Comparison of ENCODE assay signal across 12 mouse cellular contexts in genomic region chr2:29403799-29404530, GRCm38 (mm10). TPM values are rescaled to one million over a fixed set of nuclear protein-coding genes. Genes with fewer than 3 reads are reported as not detected.
DNase-seq lines count a peak whose midpoint lies in the region; ATAC-seq and TF ChIP-seq lines count a peak whose summit lies in the region.
"Had no signal": no experiment of that assay in that cellular context is flagged by ENCODE, and none has a peak within 500 bp of the region (broad histone marks: within the 10 kb centered on the region; RNA-seq: fewer than 3 reads in every experiment).

No protein-coding gene starts in this region.

- peak; percentile 19; the same call in 1 of the 2 replicates for TF ChIP-seq CTCF in heart, postnatal 0 days (IDR thresholded peaks at IDR 0.05; ENCODE audit: low read depth)
- peak; percentile 52 for TF ChIP-seq CTCF in midbrain, postnatal 0 days (IDR thresholded peaks at IDR 0.05)

- no peaks in the 10 kb centered on the region for H3K9me3 ChIP-seq in heart, postnatal 0 days (replicated peaks; ENCODE audit: control insufficient read depth, low read length)
- no peaks in the 10 kb centered on the region for H3K9me3 ChIP-seq in heart, embryonic 11.5 days (replicated peaks; ENCODE audit: control insufficient read depth, low read length)
- no peaks in the 10 kb centered on the region for H3K9me3 ChIP-seq in midbrain, postnatal 0 days (ENCODE audit: low read length)
- no peaks in the 10 kb centered on the region for H3K9me3 ChIP-seq in midbrain, embryonic 11.5 days (ENCODE audit: control insufficient read depth, low read length)
- H3K9me3 ChIP-seq in midbrain, embryonic 10.5 days (replicated peaks): no peaks in the 10 kb centered on the region
- H3K9me3 ChIP-seq: heart, embryonic 10.5 days; limb, embryonic 13.5 days had no signal

- no peak overlapping the region for H3K9ac ChIP-seq in heart, postnatal 0 days (replicated peaks; ENCODE audit: low read depth, low read length)
- no peak overlapping the region for H3K9ac ChIP-seq in heart, embryonic 11.5 days (ENCODE audit: low read depth, low read length)
- no peak overlapping the region for H3K9ac ChIP-seq in midbrain, postnatal 0 days (replicated peaks; ENCODE audit: low read length, poor library complexity, severe bottlenecking)
- H3K9ac ChIP-seq in midbrain, embryonic 11.5 days (ENCODE audit: low read length): no peak overlapping the region
- H3K9ac ChIP-seq: limb, embryonic 13.5 days had no signal

- WGBS in heart, postnatal 0 days: 80% methylated on average over 9 of the region's 9 CpGs
- 74% methylated on average over 9 of the region's 9 CpGs for WGBS in heart, embryonic 11.5 days (ENCODE audit: insufficient replicate concordance)
- WGBS in midbrain, postnatal 0 days: 55% methylated on average over 9 of the region's 9 CpGs
- WGBS in midbrain, embryonic 11.5 days: 56% methylated on average over 9 of the region's 9 CpGs
- WGBS in midbrain, embryonic 10.5 days: 65% methylated on average over 9 of the region's 9 CpGs

- no peak for DNase-seq in heart, postnatal 0 days (ENCODE audit: low spot score)
- peak; percentile 49 for DNase-seq in midbrain, postnatal 0 days (ENCODE audit: low spot score)
- no peak for DNase-seq in midbrain, embryonic 11.5 days (ENCODE audit: low spot score, missing footprints)
- DNase-seq in brain, adult 2 months (ENCODE audit: low read depth, low spot score): peak; percentile 51
- peak; percentile 17 for DNase-seq in retina, postnatal 7 days (ENCODE audit: low read depth, low spot score)
- no peak for DNase-seq in ovary, postnatal 14 days (ENCODE audit: low spot score)
- DNase-seq in midbrain, embryonic 10.5 days (ENCODE audit: low spot score): no peak
- DNase-seq: cerebellum, adult 8-10 months; right cerebral cortex, postnatal 4 days had no signal

- no peaks in the 10 kb centered on the region for H3K36me3 ChIP-seq in heart, postnatal 0 days (replicated peaks; ENCODE audit: control insufficient read depth, insufficient read depth, low read length)
- no peaks in the 10 kb centered on the region for H3K36me3 ChIP-seq in heart, embryonic 11.5 days (ENCODE audit: control insufficient read depth, insufficient read depth, low read length)
- no peaks in the 10 kb centered on the region for H3K36me3 ChIP-seq in midbrain, postnatal 0 days (ENCODE audit: insufficient read depth, low read length)
- no peaks in the 10 kb centered on the region for H3K36me3 ChIP-seq in midbrain, embryonic 11.5 days (ENCODE audit: control insufficient read depth, insufficient read depth, low read length)
- H3K36me3 ChIP-seq in midbrain, embryonic 10.5 days: no peaks in the 10 kb centered on the region
- H3K36me3 ChIP-seq: heart, embryonic 10.5 days; limb, embryonic 13.5 days had no signal

- peaks cover 16% of the 10 kb centered on the region for H3K4me1 ChIP-seq in heart, postnatal 0 days (ENCODE audit: control insufficient read depth, insufficient read depth)
- H3K4me1 ChIP-seq in heart, embryonic 11.5 days (ENCODE audit: control insufficient read depth, insufficient read depth, low read length): peaks cover 9% of the 10 kb centered on the region
- no peaks in the 10 kb centered on the region for H3K4me1 ChIP-seq in midbrain, postnatal 0 days (ENCODE audit: insufficient read depth, low read length)
- no peaks in the 10 kb centered on the region for H3K4me1 ChIP-seq in midbrain, embryonic 11.5 days (ENCODE audit: control insufficient read depth, insufficient read depth, low read length)
- peaks cover 14% of the 10 kb centered on the region for H3K4me1 ChIP-seq in midbrain, embryonic 10.5 days

- no peak for TF ChIP-seq EP300 in heart, postnatal 0 days (IDR thresholded peaks at IDR 0.05; ENCODE audit: low read depth)

- H3K4me2 ChIP-seq in heart, postnatal 0 days (ENCODE audit: low read depth, low read length): no peak overlapping the region
- no peak overlapping the region for H3K4me2 ChIP-seq in heart, embryonic 11.5 days
- H3K4me2 ChIP-seq in midbrain, postnatal 0 days (ENCODE audit: low read depth, low read length, poor library complexity, severe bottlenecking): no peak overlapping the region
- H3K4me2 ChIP-seq in midbrain, embryonic 11.5 days: no peak overlapping the region
- H3K4me2 ChIP-seq: limb, embryonic 13.5 days had no signal

- no peak for ATAC-seq in heart, postnatal 0 days (ENCODE audit: insufficient read depth, low read depth)
- no peak for ATAC-seq in heart, embryonic 11.5 days (replicated peaks; ENCODE audit: insufficient number of reproducible peaks, low FRiP score, low TSS enrichment)
- no peak for ATAC-seq in midbrain, postnatal 0 days (ENCODE audit: low FRiP score)
- no peak for ATAC-seq in midbrain, embryonic 11.5 days (ENCODE audit: low FRiP score)

- H3K4me3 ChIP-seq in heart, postnatal 0 days (ENCODE audit: low read depth, low read length): no peak overlapping the region
- no peak overlapping the region for H3K4me3 ChIP-seq in heart, embryonic 11.5 days (ENCODE audit: low read depth, low read length)
- H3K4me3 ChIP-seq in midbrain, postnatal 0 days (ENCODE audit: low read depth, low read length): no peak overlapping the region
- no peak overlapping the region for H3K4me3 ChIP-seq in midbrain, embryonic 11.5 days (ENCODE audit: low read depth, low read length)
- H3K4me3 ChIP-seq in midbrain, embryonic 10.5 days: no peak overlapping the region
- H3K4me3 ChIP-seq: heart, embryonic 10.5 days; limb, embryonic 13.5 days had no signal

- no peak overlapping the region for H3K27ac ChIP-seq in heart, postnatal 0 days (ENCODE audit: low read depth)
- no peak overlapping the region for H3K27ac ChIP-seq in heart, embryonic 11.5 days (ENCODE audit: low read depth, low read length)
- no peak overlapping the region for H3K27ac ChIP-seq in midbrain, postnatal 0 days (ENCODE audit: low read depth, low read length)
- no peak overlapping the region for H3K27ac ChIP-seq in midbrain, embryonic 11.5 days (ENCODE audit: low read depth, low read length)
- H3K27ac ChIP-seq in midbrain, embryonic 10.5 days (replicated peaks): no peak overlapping the region; the same call in 1 of the 2 replicates
- H3K27ac ChIP-seq: heart, embryonic 10.5 days; limb, embryonic 13.5 days had no signal

- no peaks in the 10 kb centered on the region for H3K27me3 ChIP-seq in heart, postnatal 0 days (ENCODE audit: control insufficient read depth, insufficient read depth, low read length)
- H3K27me3 ChIP-seq in heart, embryonic 11.5 days (ENCODE audit: control insufficient read depth, insufficient read depth, low read length): no peaks in the 10 kb centered on the region
- H3K27me3 ChIP-seq in midbrain, postnatal 0 days (ENCODE audit: insufficient read depth, low read length): no peaks in the 10 kb centered on the region
- H3K27me3 ChIP-seq in midbrain, embryonic 11.5 days (ENCODE audit: control insufficient read depth, insufficient read depth, low read length): no peaks in the 10 kb centered on the region
- no peaks in the 10 kb centered on the region for H3K27me3 ChIP-seq in midbrain, embryonic 10.5 days (ENCODE audit: low read depth, poor library complexity, severe bottlenecking)

RNA-seq across cellular contexts. Expression of gene Med27, which starts 57.3 kb away (rescaled TPM):
- 40.9 and 52.6 TPM in 2 replicates for total RNA-seq in heart, postnatal 0 days (2014; rRNA removed; ENCODE audit: low replicate concordance)
- polyA plus RNA-seq in heart, postnatal 0 days (2015; fragmentation: Nextera tagmentation; extraction: Ambion mirVana): 25.8 and 26.6 TPM in 2 replicates
- 38.0 and 40.6 TPM in 2 replicates for polyA plus RNA-seq in heart, embryonic 11.5 days (2014; fragmentation: Nextera tagmentation; extraction: Ambion mirVana)
- 54.7 and 65.0 TPM in 2 replicates for total RNA-seq in midbrain, postnatal 0 days (2014; rRNA removed)
- polyA plus RNA-seq in midbrain, postnatal 0 days (2015; fragmentation: Nextera tagmentation; extraction: Ambion mirVana): 58.0 and 60.4 TPM in 2 replicates
- 67.5 and 68.4 TPM in 2 replicates for polyA plus RNA-seq in midbrain, embryonic 11.5 days (2014; fragmentation: Nextera tagmentation; extraction: Ambion mirVana)
- 61.0 and 70.0 TPM in 2 replicates for polyA plus RNA-seq in midbrain, embryonic 10.5 days (2016; fragmentation: Nextera tagmentation; extraction: Ambion mirVana)

Comparison
In these comparisons a context has a peak if more than half of its experiments do, and no peak if none do; other contexts are left out.
1. DNase-seq: peak in midbrain, postnatal 0 days (single experiment), brain, adult 2 months (single experiment) and retina, postnatal 7 days (single experiment); none in heart, postnatal 0 days (single experiment), midbrain, embryonic 11.5 days (single experiment), ovary, postnatal 14 days (single experiment) and midbrain, embryonic 10.5 days (single experiment).